Mouse (Mus musculus): ENCODE measurements around the gene Als2.

GRCm38 (mm10) chr1:59204489-59204888 is 32.5 kb downstream of the Als2 start:
- TF ChIP-seq CTCF (IDR thresholded peaks at IDR 0.05; ENCODE audit: extremely low read depth, insufficient read depth, low read length) (no peak), POLR2A (IDR thresholded peaks at IDR 0.05; ENCODE audit: extremely low read depth, insufficient read depth, low read length) (no peak)

Measured in cortical plate, adult 2 months (tissue).